Mouse (Mus musculus): ENCODE results near the gene H1foo. TPM values are rescaled to one million over a fixed set of nuclear protein-coding genes. Genes with fewer than 3 reads are reported as not detected.

The H1foo gene
- total and polyA plus RNA-seq, 3 experiments, result not detected

DNA sequence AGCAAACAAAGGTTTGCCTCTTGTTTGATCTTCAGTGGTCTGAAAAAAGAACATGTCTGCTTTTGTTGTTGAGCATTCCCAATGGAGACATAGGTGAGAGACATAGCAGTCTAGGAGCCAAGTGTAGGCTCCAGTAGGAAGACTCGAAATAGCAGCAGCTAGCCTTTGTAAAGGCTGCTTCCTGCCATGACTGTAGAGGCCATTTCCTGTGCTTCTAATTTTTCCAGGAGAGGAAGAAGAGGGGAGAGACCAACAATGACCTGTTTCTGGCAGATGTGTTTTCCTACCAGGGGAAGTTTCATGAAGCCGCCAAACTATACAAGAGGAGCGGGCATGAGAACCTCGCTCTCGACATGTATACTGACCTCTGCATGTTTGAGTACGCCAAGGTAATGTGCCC is 39.2 kb upstream of the H1foo start:
- TF ChIP-seq MXI1 (IDR thresholded peaks at IDR 0.05; ENCODE audit: low read depth, low read length) (no peak), USF2 (IDR thresholded peaks at IDR 0.05; ENCODE audit: borderline replicate concordance in 1 of 2, insufficient read depth in 1 of 2, low read depth in 1 of 2, low read length in 2 of 2) (no peak), GABPA (IDR thresholded peaks at IDR 0.05; ENCODE audit: low read depth, low read length) (no peak), POLR2A (IDR thresholded peaks at IDR 0.05; ENCODE audit: control insufficient read depth in 1 of 2, insufficient read depth in 1 of 2, low read depth in 1 of 2, low read length in 2 of 2, poor library complexity in 1 of 2) (no peak), NRF1 (IDR thresholded peaks at IDR 0.05; ENCODE audit: insufficient read depth, low read depth, low read length, poor library complexity, severe bottlenecking) (no peak), SIN3A (IDR thresholded peaks at IDR 0.05; ENCODE audit: low read length) (no peak), NELFE (IDR thresholded peaks at IDR 0.05; ENCODE audit: low read depth, low read length) (no peak), RCOR1 (IDR thresholded peaks at IDR 0.05; ENCODE audit: low read depth, low read length) (no peak), EP300 (IDR thresholded peaks at IDR 0.05; ENCODE audit: low read depth in 1 of 2, low read length in 2 of 2) (no peak), CHD1 (IDR thresholded peaks at IDR 0.05; ENCODE audit: low read depth, low read length) (no peak), ELF1 (IDR thresholded peaks at IDR 0.05; ENCODE audit: low read depth, low read length) (no peak), MAZ (IDR thresholded peaks at IDR 0.05; ENCODE audit: low read depth, low read length) (no peak), KAT2A (conservative IDR thresholded peaks at IDR 0.05; ENCODE audit: low read depth, low read length) (no peak), POLR2AphosphoS2 (IDR thresholded peaks at IDR 0.05; ENCODE audit: low read length) (no peak), RAD21 (IDR thresholded peaks at IDR 0.05; ENCODE audit: low read depth, low read length) (no peak), MYB (IDR thresholded peaks at IDR 0.05; ENCODE audit: low read depth, low read length) (no peak)
- Histone ChIP-seq H3K4me1 (ENCODE audit: control insufficient read depth in 1 of 2, insufficient read depth in 2 of 2, low read length in 2 of 2) (peaks cover 12 to 36% of the 10 kb centered on the region in 2 experiments), H3K9me3 (replicated peaks; ENCODE audit: insufficient read depth, low read length) (no peaks in the 10 kb centered on the region), H3K27me3 (ENCODE audit: control insufficient read depth in 1 of 2, insufficient read depth in 2 of 2, low read length in 2 of 2) (no peaks in the 10 kb centered on the region), H3K36me3 (ENCODE audit: control insufficient read depth in 1 of 2, insufficient read depth in 2 of 2, low read length in 2 of 2) (peaks cover 0 to 19% of the 10 kb centered on the region in 2 experiments; a peak in 2 of 4 replicates), H3K4me3 (ENCODE audit: control insufficient read depth in 1 of 2, insufficient read depth in 1 of 2, low read depth in 2 of 2, low read length in 2 of 2) (no peak overlapping the region), H3K79me2 (ENCODE audit: control insufficient read depth, insufficient read depth, low read length, poor library complexity) (no peaks in the 10 kb centered on the region), H3K27ac (ENCODE audit: control insufficient read depth, low read depth, low read length) (no peak overlapping the region), H3K9ac (ENCODE audit: control insufficient read depth, low read depth, low read length, poor library complexity, severe bottlenecking) (no peak overlapping the region)
- DNase-seq (ENCODE audit: low read depth, low spot score), result no peak

DNA sequence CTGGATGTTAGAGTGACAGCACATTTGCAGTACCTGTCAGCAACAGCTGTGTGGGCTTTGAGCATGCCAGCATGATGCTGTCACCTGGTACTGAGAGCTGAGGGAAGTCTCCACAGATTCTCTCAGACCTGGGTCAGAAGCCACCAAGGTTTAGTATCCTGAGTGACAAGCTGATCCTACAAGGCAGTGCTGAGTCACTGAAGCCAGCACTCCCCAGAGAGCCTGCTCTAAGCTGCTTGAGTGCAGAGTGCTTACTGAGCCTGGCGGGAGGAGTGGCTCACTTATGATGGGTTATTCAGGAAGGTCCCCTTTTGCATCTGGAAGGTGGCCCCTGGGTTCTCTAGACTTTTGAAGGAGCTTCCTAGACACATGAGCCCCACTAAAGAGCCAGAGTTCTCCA is 38.3 kb upstream of the H1foo start:
- H3K36me3 ChIP-seq (ENCODE audit: control insufficient read depth in 1 of 2, insufficient read depth in 2 of 2, low read length in 2 of 2), result peaks cover 0 to 19% of the 10 kb centered on the region in 2 experiments; a peak in 2 of 4 replicates
- no peaks in the 10 kb centered on the region for H3K27me3 ChIP-seq (ENCODE audit: control insufficient read depth in 1 of 2, insufficient read depth in 2 of 2, low read length in 2 of 2)
- TF ChIP-seq MXI1 (IDR thresholded peaks at IDR 0.05; ENCODE audit: low read depth, low read length) (no peak), RCOR1 (IDR thresholded peaks at IDR 0.05; ENCODE audit: low read depth, low read length) (no peak), E2F4 (IDR thresholded peaks at IDR 0.05; ENCODE audit: borderline replicate concordance, low read depth, low read length) (no peak), ETS1 (IDR thresholded peaks at IDR 0.05; ENCODE audit: low read depth, low read length) (no peak), MEF2A (IDR thresholded peaks at IDR 0.05; ENCODE audit: extremely low read depth, insufficient replicate concordance, low read depth, low read length, poor library complexity, severe bottlenecking) (no peak), CHD2 (IDR thresholded peaks at IDR 0.05; ENCODE audit: low read length) (no peak), ZC3H11A (IDR thresholded peaks at IDR 0.05; ENCODE audit: low read depth, low read length) (no peak), EP300 (IDR thresholded peaks at IDR 0.05; ENCODE audit: low read depth in 1 of 2, low read length in 2 of 2) (no peak), TBP (IDR thresholded peaks at IDR 0.05; ENCODE audit: low read depth, low read length) (no peak), GATA1 (IDR thresholded peaks at IDR 0.05; ENCODE audit: low read depth, low read length) (no peak), MAFK (IDR thresholded peaks at IDR 0.05; ENCODE audit: borderline replicate concordance, low read depth, low read length) (no peak)
- peak; percentile 70 for DNase-seq (ENCODE audit: low read depth, low spot score)
- no peaks in the 10 kb centered on the region for H3K79me2 ChIP-seq (ENCODE audit: control insufficient read depth, insufficient read depth, low read length, poor library complexity)
- no peaks in the 10 kb centered on the region for H3K9me3 ChIP-seq (replicated peaks; ENCODE audit: insufficient read depth, low read length)
- peaks cover 12 to 37% of the 10 kb centered on the region in 2 experiments for H3K4me1 ChIP-seq (ENCODE audit: control insufficient read depth in 1 of 2, insufficient read depth in 2 of 2, low read length in 2 of 2)
- no peak overlapping the region for H3K4me3 ChIP-seq (ENCODE audit: control insufficient read depth in 1 of 2, insufficient read depth in 1 of 2, low read depth in 2 of 2, low read length in 2 of 2)
- peak overlapping the region; percentile 28; the same call in 1 of the 2 replicates for H3K27ac ChIP-seq (ENCODE audit: control insufficient read depth, low read depth, low read length)
- no peak overlapping the region for H3K9ac ChIP-seq (ENCODE audit: control insufficient read depth, low read depth, low read length, poor library complexity, severe bottlenecking)
